Mouse (Mus musculus) kidney, embryonic 16.5 days (tissue): ENCODE results near the gene Kifc5b. TPM values are rescaled to one million over a fixed set of nuclear protein-coding genes. Genes with fewer than 3 reads are reported as not detected.
A peak's percentile ranks its signal among the peaks of the same experiment; 100 is the strongest.
"Not testable (repeated sequence)": the region's sequence is repeated elsewhere in the genome, so short reads cannot be mapped to it uniquely, and the experiment has no call there.

Experiments used
- ATAC-seq: fragments of 200-750 bp; cut with Nextera tagmentation; 2 replicates; pipeline ENCODE4 v1.8.0; 2017; ENCODE audit warnings: moderate TSS enrichment; ENCODE audit not compliant: low FRiP score, low TSS enrichment
- H3K27ac ChIP-seq: fragments of 300-500 bp; sonication (generic); 2 replicates; pipeline ENCODE4 v1.5.1; 2014; ENCODE audit warnings: low read length
- H3K27me3 ChIP-seq: fragments of 300-500 bp; sonication (generic); 2 replicates; pipeline ENCODE4 v1.6.1; 2014; ENCODE audit warnings: low read length, control low read depth, mixed read lengths; ENCODE audit not compliant: insufficient read depth
- H3K36me3 ChIP-seq: fragments of 300-500 bp; sonication (generic); 2 replicates; pipeline ENCODE4 v1.6.1; 2014; ENCODE audit warnings: low read length, control low read depth, mixed read lengths; ENCODE audit not compliant: insufficient read depth
- H3K4me1 ChIP-seq: fragments of 300-500 bp; sonication (generic); 2 replicates; pipeline ENCODE4 v1.6.1; 2014; ENCODE audit warnings: low read length, control low read depth, mixed read lengths; ENCODE audit not compliant: insufficient read depth
- H3K4me2 ChIP-seq: fragments of 300-500 bp; sonication (generic); replicated peaks from 2 replicates; pipeline ENCODE4 v1.6.1; 2014; ENCODE audit warnings: low read depth, low read length
- H3K4me3 ChIP-seq: fragments of 300-500 bp; sonication (generic); 2 replicates; pipeline ENCODE4 v1.5.1; 2014; ENCODE audit warnings: mild to moderate bottlenecking, low read length
- H3K9ac ChIP-seq: fragments of 300-500 bp; sonication (generic); replicated peaks from 2 replicates; pipeline ENCODE4 v1.6.1; 2014; ENCODE audit warnings: low read length
- H3K9me3 ChIP-seq: fragments of 300-500 bp; sonication (generic); 2 replicates; pipeline ENCODE4 v1.6.1; 2016; ENCODE audit warnings: low read length, control low read depth
- WGBS: fragments of 180-500 bp; shearing (Covaris S2); extraction: QIAGEN DNeasy Blood & Tissue Kit; methylation state at CpG from one replicate; pipeline ENCODE4 v1.1.7; 2014; 5-methylcytosine and 5-hydroxymethylcytosine counted together
- microRNA-seq: library from miRNA; unstranded; fragments of <30 nt; microRNA quantifications from one replicate; pipeline ENCODE4, GENCODE M21; 2016
- polyA plus RNA-seq: library from polyadenylated mRNA; unstranded; fragments of >200 nt; fragmentation: Nextera tagmentation; extraction: Ambion mirVana; gene quantifications from 2 replicates; pipeline ENCODE4 v1.2.1, GENCODE M21; 2015

The Kifc5b gene
- polyA plus RNA-seq, 1 experiment from 2014 or later: 8.2 TPM

GRCm38 (mm10) chr17:26972703-26973574, 56.0 kb downstream of the Kifc5b start, which contains the start of gene Zbtb9:
Gene Zbtb9, plus strand, starts transcription at chr17:26973167.
- Histone ChIP-seq H3K27me3 (no peaks in the 10 kb centered on the region), H3K9me3 (no peaks in the 10 kb centered on the region), H3K4me2 (peak within 1 kb of the TSS; percentile 80), H3K9ac (peak within 1 kb of the TSS; percentile 95), H3K27ac (peak within 1 kb of the TSS; percentile 91), H3K4me1 (peaks cover 28% of the 10 kb centered on the region), H3K4me3 (peak within 1 kb of the TSS; percentile 97), H3K36me3 (peaks cover 30% of the 10 kb centered on the region)
- peak; percentile 99 for ATAC-seq
- WGBS: under 1% methylated on average over 75 of the region's 75 CpGs

- WGBS: 90% methylated on average over 15 of the region's 15 CpGs
- no peak for ATAC-seq
- H3K27me3 ChIP-seq: no peaks in the 10 kb centered on the region
- no peak overlapping the region for H3K9ac ChIP-seq
- H3K27ac ChIP-seq: no peak overlapping the region
- H3K4me1 ChIP-seq: peaks cover 28% of the 10 kb centered on the region
- H3K9me3 ChIP-seq: no peaks in the 10 kb centered on the region
- H3K4me2 ChIP-seq: peak overlapping the region; percentile 72; the same call in 1 of the 2 replicates
- peaks cover 37% of the 10 kb centered on the region for H3K36me3 ChIP-seq
- H3K4me3 ChIP-seq: no peak overlapping the region
Observed at GRCm38 (mm10) chr17:26974547-26974946, 57.7 kb downstream of the Kifc5b start.

DNA sequence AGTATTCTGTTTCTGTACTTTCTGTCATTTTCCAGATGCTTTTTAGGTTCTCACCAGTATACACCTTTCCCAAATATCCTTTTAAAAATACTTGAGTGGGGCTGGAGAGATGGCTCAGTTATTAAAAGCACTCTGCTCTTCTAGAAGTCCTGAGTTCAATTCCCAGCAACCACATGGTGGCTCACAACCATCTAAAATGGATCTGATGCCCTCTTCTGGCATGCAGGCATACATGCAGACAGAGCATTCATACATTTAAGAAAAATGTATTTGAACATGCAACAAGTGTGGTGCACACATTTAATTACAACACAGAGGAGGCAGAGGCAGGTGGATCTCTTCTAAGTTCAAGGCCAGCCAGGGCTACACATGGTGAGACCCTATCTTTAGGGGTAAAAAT, 58.5 kb downstream of the Kifc5b start:
- Histone ChIP-seq H3K4me3 (no peak overlapping the region), H3K36me3 (peaks cover 37% of the 10 kb centered on the region), H3K27me3 (no peaks in the 10 kb centered on the region), H3K9me3 (no peaks in the 10 kb centered on the region), H3K4me1 (peaks cover 28% of the 10 kb centered on the region), H3K9ac (no peak overlapping the region), H3K27ac (no peak overlapping the region), H3K4me2 (no peak overlapping the region)
- ATAC-seq: no peak

- 88% methylated on average over 6 of the region's 6 CpGs for WGBS
- Histone ChIP-seq H3K4me1 (peaks cover 14% of the 10 kb centered on the region), H3K36me3 (peaks cover 42% of the 10 kb centered on the region)
- ATAC-seq, H3K9me3 ChIP-seq, H3K27me3 ChIP-seq, H3K4me3 ChIP-seq, H3K4me2 ChIP-seq, H3K27ac ChIP-seq, H3K9ac ChIP-seq: not testable (repeated sequence)
Observed at GRCm38 (mm10) chr17:26977354-26977753, 60.5 kb downstream of the Kifc5b start.

DNA sequence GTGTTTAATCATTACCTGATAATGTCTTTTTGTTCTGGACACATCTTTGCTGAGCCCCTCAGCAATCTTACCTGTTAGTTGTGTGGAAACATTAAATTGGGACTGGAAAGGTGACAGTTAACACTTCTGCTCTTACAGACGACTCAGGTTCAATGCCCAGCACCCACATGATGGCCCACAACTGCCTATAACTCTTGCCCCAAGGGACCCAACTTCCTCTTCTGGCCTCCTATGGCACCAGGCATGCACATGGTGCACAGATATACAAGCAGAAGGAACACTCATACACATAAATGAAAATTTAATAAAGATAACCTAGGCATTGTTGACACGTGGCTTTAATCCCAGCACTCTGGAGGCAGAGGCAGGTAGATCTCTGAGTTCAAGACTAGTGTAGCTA, 62.5 kb downstream of the Kifc5b start:
- H3K36me3 ChIP-seq: peaks cover 42% of the 10 kb centered on the region
- peaks cover 5% of the 10 kb centered on the region for H3K4me1 ChIP-seq

GRCm38 (mm10) chr17:26981050-26981449, 64.2 kb downstream of the Kifc5b start:
- Histone ChIP-seq H3K9ac (no peak overlapping the region), H3K4me1 (no peaks in the 10 kb centered on the region), H3K27me3 (no peaks in the 10 kb centered on the region), H3K4me2 (no peak overlapping the region), H3K36me3 (peaks cover 31% of the 10 kb centered on the region), H3K4me3 (no peak overlapping the region), H3K9me3 (no peaks in the 10 kb centered on the region), H3K27ac (no peak overlapping the region)
- ATAC-seq: no peak
- 76% methylated on average over 2 of the region's 2 CpGs for WGBS

More for the DNA sequence above, 62.5 kb downstream of the Kifc5b start:
- 79% methylated on average over 2 of the region's 2 CpGs for WGBS
- Histone ChIP-seq H3K9me3 (no peaks in the 10 kb centered on the region), H3K4me3 (no peak overlapping the region), H3K27ac (no peak overlapping the region), H3K27me3 (no peaks in the 10 kb centered on the region), H3K4me2 (no peak overlapping the region), H3K9ac (no peak overlapping the region)
- no peak for ATAC-seq

Small RNA genes lying within 50 kb of the gene (microRNA-seq; reads per million reads assigned to microRNA genes)
- gene Gm27775: not detected
- not detected for gene Mir3083
- gene Mir6968: not detected

Other genes with a start within 250 kb of the Kifc5b start
- gene Crebrf, start 201.4 kb upstream of the Kifc5b start, polyA plus RNA-seq: 5.0 and 9.2 TPM in 2 replicates
- 53.1 and 57.4 TPM in 2 replicates for gene Bnip1, start 136.0 kb upstream of the Kifc5b start, polyA plus RNA-seq
- not detected in 2 replicates for gene Nkx2-5, start 72.1 kb upstream of the Kifc5b start, polyA plus RNA-seq
- gene Phf1, start 16.0 kb downstream of the Kifc5b start, polyA plus RNA-seq: 9.3 and 9.4 TPM in 2 replicates
- 187 and 203 TPM in 2 replicates for gene Cuta, start 22.5 kb downstream of the Kifc5b start, polyA plus RNA-seq
- gene Syngap1, start 24.2 kb downstream of the Kifc5b start, polyA plus RNA-seq: 1.1 and 2.2 TPM in 2 replicates
- 19.9 and 20.1 TPM in 2 replicates for gene Zbtb9, start 56.1 kb downstream of the Kifc5b start, polyA plus RNA-seq
- 7.4 and 9.5 TPM in 2 replicates for gene Bak1, start 111.9 kb downstream of the Kifc5b start, polyA plus RNA-seq
- gene Itpr3, start 140.2 kb downstream of the Kifc5b start, polyA plus RNA-seq: 9.3 and 9.6 TPM in 2 replicates
- 266 TPM in 2 replicates for gene Uqcc2, start 216.8 kb downstream of the Kifc5b start, polyA plus RNA-seq